Mouse (Mus musculus): ENCODE measurements at regions not wholly inside any gene's neighbourhood (a gene's known extent, or its start where the extent isn't known, plus 50 kb on each side); places are given as distances from the start of the nearest gene placed in this dataset.
A peak's percentile ranks its signal among the peaks of the same experiment; 100 is the strongest.

DNA sequence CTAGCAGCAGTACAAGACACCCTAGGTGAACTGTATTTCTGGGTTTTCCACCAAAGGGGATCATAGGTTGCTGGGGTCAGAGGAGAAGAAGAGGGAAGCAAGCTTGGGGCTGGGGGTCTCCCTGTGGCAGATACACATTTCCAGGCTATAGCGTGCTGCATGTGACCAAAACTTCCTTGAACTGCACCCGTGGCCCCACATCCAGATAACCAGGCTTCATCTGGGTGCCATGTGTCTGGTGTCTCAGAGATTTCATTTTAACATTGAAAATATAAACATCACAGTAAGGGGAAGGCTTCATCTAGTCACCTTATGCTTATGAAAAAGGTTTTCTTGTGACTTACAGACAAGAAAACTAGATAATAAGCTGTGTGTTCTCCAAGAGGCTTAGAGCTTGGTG is 223.8 kb upstream of the Hes1 start:
- WGBS = 75% methylated on average over 2 of the region's 2 CpGs
- H3K4me3 ChIP-seq (ENCODE audit: low read depth, low read length) = no peak overlapping the region
- no peak overlapping the region for H3K27ac ChIP-seq (replicated peaks; ENCODE audit: low read depth, low read length)
- H3K9ac ChIP-seq (replicated peaks; ENCODE audit: low read length) = no peak overlapping the region
- no peaks in the 10 kb centered on the region for H3K36me3 ChIP-seq (replicated peaks; ENCODE audit: control insufficient read depth, insufficient read depth, low read depth, low read length)
- no peak overlapping the region for H3K4me2 ChIP-seq (ENCODE audit: low read depth, low read length)
- no peaks in the 10 kb centered on the region for H3K27me3 ChIP-seq (ENCODE audit: control insufficient read depth, insufficient read depth, low read length)
- ATAC-seq (replicated peaks; ENCODE audit: insufficient number of reproducible peaks, low FRiP score, low TSS enrichment, low read depth) (no peak), DNase-seq (ENCODE audit: low spot score) (no peak)
- H3K9me3 ChIP-seq (replicated peaks; ENCODE audit: control insufficient read depth, low read length) = no peaks in the 10 kb centered on the region
- 0 out of 2 replicates have a peak, but pooled peaks cover 2% of the 10 kb centered on the region for H3K4me1 ChIP-seq (ENCODE audit: control insufficient read depth, insufficient read depth, low read length)

DNA sequence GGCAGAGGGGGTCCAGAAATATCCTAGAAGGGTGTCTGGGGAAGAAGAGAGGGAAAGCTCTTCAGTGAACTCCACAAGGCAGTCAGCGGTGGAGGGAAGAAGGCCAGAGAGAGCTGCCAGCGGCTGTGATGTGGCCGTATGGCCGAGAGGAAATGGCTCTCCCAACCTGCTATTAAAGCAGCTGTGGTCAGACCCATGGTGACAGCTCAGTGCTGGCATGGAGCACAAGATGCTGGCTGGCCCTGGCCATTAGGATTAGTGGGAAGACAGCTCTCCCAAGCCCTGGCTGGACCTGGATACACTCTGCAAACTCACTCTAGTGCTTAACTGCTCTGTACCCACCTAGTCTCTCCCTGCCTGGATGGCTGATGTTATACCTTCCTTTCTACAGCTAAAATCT is 223.1 kb upstream of the Hes1 start:
- H3K9me3 ChIP-seq (replicated peaks; ENCODE audit: control insufficient read depth, low read length) = no peaks in the 10 kb centered on the region
- no peak overlapping the region for H3K9ac ChIP-seq (replicated peaks; ENCODE audit: low read length)
- H3K4me1 ChIP-seq (ENCODE audit: control insufficient read depth, insufficient read depth, low read length) = 0 out of 2 replicates have a peak, but pooled peaks cover 2% of the 10 kb centered on the region
- H3K27ac ChIP-seq (replicated peaks; ENCODE audit: low read depth, low read length) = no peak overlapping the region
- no peaks in the 10 kb centered on the region for H3K27me3 ChIP-seq (ENCODE audit: control insufficient read depth, insufficient read depth, low read length)
- H3K4me3 ChIP-seq (ENCODE audit: low read depth, low read length) = no peak overlapping the region
- DNase-seq (ENCODE audit: low spot score) (no peak), ATAC-seq (replicated peaks; ENCODE audit: insufficient number of reproducible peaks, low FRiP score, low TSS enrichment, low read depth) (no peak)
- no peaks in the 10 kb centered on the region for H3K36me3 ChIP-seq (replicated peaks; ENCODE audit: control insufficient read depth, insufficient read depth, low read depth, low read length)
- H3K4me2 ChIP-seq (ENCODE audit: low read depth, low read length) = no peak overlapping the region
- WGBS = 58% methylated on average over 4 of the region's 4 CpGs

DNA sequence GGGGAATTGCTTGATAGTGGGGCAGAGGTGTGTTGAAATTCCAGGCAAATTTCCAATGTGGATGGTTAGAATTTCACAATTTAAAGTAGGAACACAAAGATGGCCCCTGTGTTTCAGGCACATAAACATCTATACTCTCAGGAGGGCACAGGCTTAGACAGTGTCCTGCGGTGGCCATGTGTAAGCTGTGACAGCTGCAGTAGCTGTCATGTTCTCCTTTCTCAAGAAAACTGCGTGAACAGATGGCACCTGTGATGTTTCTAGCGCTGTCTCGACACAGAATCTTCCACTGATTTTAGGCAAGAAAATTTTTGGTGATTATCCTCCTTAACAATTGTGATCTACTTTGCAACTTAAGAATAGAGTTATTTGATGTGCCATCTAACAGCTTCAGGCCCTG is 222.1 kb upstream of the Hes1 start:
- H3K4me2 ChIP-seq (ENCODE audit: low read depth, low read length) = no peak overlapping the region
- no peaks in the 10 kb centered on the region for H3K4me1 ChIP-seq (ENCODE audit: control insufficient read depth, insufficient read depth, low read length)
- H3K4me3 ChIP-seq (ENCODE audit: low read depth, low read length) = no peak overlapping the region
- WGBS = 94% methylated on average over 4 of the region's 4 CpGs
- H3K9ac ChIP-seq (replicated peaks; ENCODE audit: low read length) = no peak overlapping the region
- H3K27ac ChIP-seq (replicated peaks; ENCODE audit: low read depth, low read length) = no peak overlapping the region
- H3K36me3 ChIP-seq (replicated peaks; ENCODE audit: control insufficient read depth, insufficient read depth, low read depth, low read length) = no peaks in the 10 kb centered on the region
- no peaks in the 10 kb centered on the region for H3K27me3 ChIP-seq (ENCODE audit: control insufficient read depth, insufficient read depth, low read length)
- DNase-seq (ENCODE audit: low spot score) (no peak), ATAC-seq (replicated peaks; ENCODE audit: insufficient number of reproducible peaks, low FRiP score, low TSS enrichment, low read depth) (no peak)
- no peaks in the 10 kb centered on the region for H3K9me3 ChIP-seq (replicated peaks; ENCODE audit: control insufficient read depth, low read length)

DNA sequence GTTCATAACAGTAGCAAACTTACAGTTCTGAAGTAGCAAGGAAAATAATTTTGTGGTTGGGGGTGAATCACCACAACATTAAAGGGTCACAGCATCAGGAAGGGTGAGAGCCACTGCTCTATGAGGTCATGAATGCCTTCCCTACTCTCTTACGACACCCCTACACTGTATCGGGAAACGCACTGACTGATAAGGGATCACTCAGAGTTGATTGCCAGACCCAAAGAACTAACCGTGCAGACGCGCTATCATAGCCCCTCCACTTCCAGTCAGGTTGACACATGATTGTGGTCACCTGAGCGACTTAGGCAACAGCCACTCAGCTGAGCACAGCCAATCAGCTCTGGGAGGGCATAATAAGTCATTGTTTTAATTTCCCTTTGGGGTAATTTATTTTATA is 220.7 kb upstream of the Hes1 start:
- no peak for ATAC-seq (replicated peaks; ENCODE audit: insufficient number of reproducible peaks, low FRiP score, low TSS enrichment, low read depth)
- no peak for DNase-seq (ENCODE audit: low spot score)
- Histone ChIP-seq H3K36me3 (replicated peaks; ENCODE audit: control insufficient read depth, insufficient read depth, low read depth, low read length) (no peaks in the 10 kb centered on the region), H3K27me3 (ENCODE audit: control insufficient read depth, insufficient read depth, low read length) (no peaks in the 10 kb centered on the region), H3K9ac (replicated peaks; ENCODE audit: low read length) (no peak overlapping the region), H3K27ac (replicated peaks; ENCODE audit: low read depth, low read length) (no peak overlapping the region), H3K4me3 (ENCODE audit: low read depth, low read length) (no peak overlapping the region), H3K9me3 (replicated peaks; ENCODE audit: control insufficient read depth, low read length) (no peaks in the 10 kb centered on the region), H3K4me2 (ENCODE audit: low read depth, low read length) (no peak overlapping the region), H3K4me1 (ENCODE audit: control insufficient read depth, insufficient read depth, low read length) (no peaks in the 10 kb centered on the region)
- WGBS = 87% methylated on average over 7 of the region's 7 CpGs

DNA sequence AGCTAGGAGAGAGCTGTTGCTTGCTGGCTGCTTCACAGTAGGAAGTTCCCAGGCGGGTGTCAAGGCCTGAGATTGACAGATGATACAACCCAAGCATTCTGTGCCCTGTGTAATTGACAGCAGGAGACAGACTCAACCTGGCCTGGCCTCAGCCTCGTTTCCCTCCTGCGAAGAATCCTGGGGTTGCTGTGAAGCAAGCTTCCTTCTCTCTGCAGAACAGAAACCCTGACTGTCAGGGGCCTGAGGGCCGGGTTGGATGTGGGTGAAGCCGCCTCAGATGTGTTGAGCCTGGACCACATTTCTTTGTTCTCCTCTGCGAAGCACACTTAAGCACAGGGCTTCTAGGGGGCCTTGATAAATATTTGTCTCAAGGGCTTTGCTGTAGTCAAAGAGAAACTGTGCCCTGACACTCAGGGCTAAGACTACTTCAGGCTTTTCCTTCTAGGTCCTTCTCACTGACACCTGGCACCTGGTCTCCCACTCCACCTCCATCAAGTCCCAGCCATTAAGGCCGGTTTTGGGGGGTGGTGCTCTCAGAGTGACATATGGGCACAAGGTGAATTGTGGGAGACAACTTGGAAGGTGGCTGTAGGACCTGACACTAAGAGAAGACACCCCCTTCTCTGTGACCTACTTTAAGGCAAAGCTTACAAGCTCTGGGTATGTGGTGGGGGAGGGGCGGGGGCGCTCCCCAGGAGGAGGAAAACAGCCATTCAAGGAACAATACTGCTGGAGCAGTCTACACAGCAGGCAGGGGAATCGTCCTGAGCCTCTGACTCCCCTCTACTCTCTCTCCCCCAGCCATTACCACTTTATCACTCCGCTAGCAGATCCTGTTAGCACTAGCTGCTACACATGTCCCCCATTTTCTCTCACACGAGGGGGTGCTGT is 219.2 kb upstream of the Hes1 start:
- Histone ChIP-seq H3K27ac (replicated peaks; ENCODE audit: low read depth, low read length) (no peak overlapping the region), H3K4me1 (ENCODE audit: control insufficient read depth, insufficient read depth, low read length) (no peaks in the 10 kb centered on the region), H3K9me3 (replicated peaks; ENCODE audit: control insufficient read depth, low read length) (no peaks in the 10 kb centered on the region), H3K4me2 (ENCODE audit: low read depth, low read length) (no peak overlapping the region), H3K27me3 (ENCODE audit: control insufficient read depth, insufficient read depth, low read length) (no peaks in the 10 kb centered on the region), H3K9ac (replicated peaks; ENCODE audit: low read length) (no peak overlapping the region), H3K4me3 (ENCODE audit: low read depth, low read length) (no peak overlapping the region), H3K36me3 (replicated peaks; ENCODE audit: control insufficient read depth, insufficient read depth, low read depth, low read length) (no peaks in the 10 kb centered on the region)
- DNase-seq (ENCODE audit: low spot score) (no peak), ATAC-seq (replicated peaks; ENCODE audit: insufficient number of reproducible peaks, low FRiP score, low TSS enrichment, low read depth) (0 out of 2 replicates have a peak, but pooled peaks have one; percentile 22)
- WGBS = 22% methylated on average over 11 of the region's 12 CpGs

DNA sequence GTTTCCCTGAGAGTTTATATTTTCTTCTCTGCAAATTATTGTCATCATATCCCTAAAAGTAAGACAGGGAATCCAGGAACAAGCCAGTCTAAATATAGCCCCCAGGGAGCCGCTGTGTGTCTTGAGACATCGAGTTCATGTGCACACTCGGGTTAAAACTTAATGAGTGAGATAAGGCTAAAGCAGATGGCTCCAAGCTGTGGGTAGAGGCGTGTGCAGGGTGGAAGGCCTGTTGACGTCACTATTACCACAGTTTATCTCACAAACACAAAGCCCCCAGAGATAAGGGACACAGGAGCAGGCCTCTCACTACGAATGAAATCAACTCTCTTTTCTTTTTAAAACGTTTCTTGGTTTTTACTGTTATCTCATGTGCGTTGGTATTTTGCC is 218.6 kb upstream of the Hes1 start:
- no peaks in the 10 kb centered on the region for H3K4me1 ChIP-seq (ENCODE audit: control insufficient read depth, insufficient read depth, low read length)
- H3K36me3 ChIP-seq (replicated peaks; ENCODE audit: control insufficient read depth, insufficient read depth, low read depth, low read length) = no peaks in the 10 kb centered on the region
- DNase-seq (ENCODE audit: low spot score) (no peak), ATAC-seq (replicated peaks; ENCODE audit: insufficient number of reproducible peaks, low FRiP score, low TSS enrichment, low read depth) (no peak)
- WGBS = 53% methylated on average over 8 of the region's 8 CpGs
- no peak overlapping the region for H3K27ac ChIP-seq (replicated peaks; ENCODE audit: low read depth, low read length)
- H3K9me3 ChIP-seq (replicated peaks; ENCODE audit: control insufficient read depth, low read length) = no peaks in the 10 kb centered on the region
- H3K27me3 ChIP-seq (ENCODE audit: control insufficient read depth, insufficient read depth, low read length) = no peaks in the 10 kb centered on the region
- no peak overlapping the region for H3K4me2 ChIP-seq (ENCODE audit: low read depth, low read length)
- H3K9ac ChIP-seq (replicated peaks; ENCODE audit: low read length) = no peak overlapping the region
- no peak overlapping the region for H3K4me3 ChIP-seq (ENCODE audit: low read depth, low read length)

DNA sequence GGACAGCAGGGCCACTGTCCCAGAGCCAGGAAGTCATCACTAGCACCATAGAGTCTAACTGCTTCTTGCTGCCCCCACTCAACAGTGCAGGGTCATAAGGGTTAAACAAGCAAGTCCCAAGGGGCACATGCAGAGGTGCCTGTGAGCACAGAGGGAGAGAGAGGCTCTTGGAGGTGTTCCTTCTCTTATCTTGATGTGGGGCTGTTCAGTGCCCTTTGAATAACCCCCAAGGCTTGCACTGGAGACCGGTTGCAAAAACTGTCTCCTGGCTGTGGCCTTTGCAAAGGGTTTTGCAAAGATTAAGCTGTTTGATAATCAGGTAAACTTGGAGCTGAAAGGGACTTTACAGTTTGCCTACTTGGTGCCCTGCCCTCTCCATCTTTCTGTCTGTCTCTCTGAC is 217.1 kb upstream of the Hes1 start:
- Histone ChIP-seq H3K36me3 (replicated peaks; ENCODE audit: control insufficient read depth, insufficient read depth, low read depth, low read length) (no peaks in the 10 kb centered on the region), H3K27ac (replicated peaks; ENCODE audit: low read depth, low read length) (no peak overlapping the region), H3K9me3 (replicated peaks; ENCODE audit: control insufficient read depth, low read length) (no peaks in the 10 kb centered on the region), H3K4me3 (ENCODE audit: low read depth, low read length) (no peak overlapping the region), H3K9ac (replicated peaks; ENCODE audit: low read length) (no peak overlapping the region), H3K27me3 (ENCODE audit: control insufficient read depth, insufficient read depth, low read length) (no peaks in the 10 kb centered on the region), H3K4me2 (ENCODE audit: low read depth, low read length) (no peak overlapping the region), H3K4me1 (ENCODE audit: control insufficient read depth, insufficient read depth, low read length) (no peaks in the 10 kb centered on the region)
- no peak for ATAC-seq (replicated peaks; ENCODE audit: insufficient number of reproducible peaks, low FRiP score, low TSS enrichment, low read depth)
- no peak for DNase-seq (ENCODE audit: low spot score)
- 18% methylated on average over 1 of the region's 1 CpGs for WGBS

DNA sequence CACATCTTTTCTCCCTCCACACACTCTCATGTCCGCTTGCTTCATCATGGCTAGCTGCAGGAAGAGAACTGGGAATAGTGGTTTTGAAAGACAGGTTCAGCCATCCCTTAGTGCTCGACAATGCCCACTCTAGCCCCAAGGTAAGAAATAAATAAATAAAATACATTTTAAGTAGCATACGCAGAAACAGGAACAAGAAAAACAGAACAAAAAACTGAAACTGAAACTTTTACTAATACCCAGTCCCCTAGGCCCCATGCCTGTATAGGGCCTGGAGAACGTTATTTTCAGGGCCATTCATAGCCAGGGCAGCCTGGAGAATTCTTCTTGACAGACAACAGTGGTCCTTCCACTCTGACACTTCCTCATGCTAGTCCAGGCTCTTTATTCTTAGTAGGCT is 216.4 kb upstream of the Hes1 start:
- no peaks in the 10 kb centered on the region for H3K36me3 ChIP-seq (replicated peaks; ENCODE audit: control insufficient read depth, insufficient read depth, low read depth, low read length)
- H3K4me1 ChIP-seq (ENCODE audit: control insufficient read depth, insufficient read depth, low read length) = no peaks in the 10 kb centered on the region
- H3K4me3 ChIP-seq (ENCODE audit: low read depth, low read length) = no peak overlapping the region
- H3K4me2 ChIP-seq (ENCODE audit: low read depth, low read length) = no peak overlapping the region
- ATAC-seq (replicated peaks; ENCODE audit: insufficient number of reproducible peaks, low FRiP score, low TSS enrichment, low read depth) = no peak
- no peak overlapping the region for H3K27ac ChIP-seq (replicated peaks; ENCODE audit: low read depth, low read length)
- DNase-seq (ENCODE audit: low spot score) = no peak
- H3K9me3 ChIP-seq (replicated peaks; ENCODE audit: control insufficient read depth, low read length) = no peaks in the 10 kb centered on the region
- WGBS = 72% methylated on average over 4 of the region's 4 CpGs
- no peak overlapping the region for H3K9ac ChIP-seq (replicated peaks; ENCODE audit: low read length)
- H3K27me3 ChIP-seq (ENCODE audit: control insufficient read depth, insufficient read depth, low read length) = no peaks in the 10 kb centered on the region
